Mouse (Mus musculus): ENCODE measurements around the gene Pabpc4. TPM values are rescaled to one million over a fixed set of nuclear protein-coding genes. Genes with fewer than 3 reads are reported as not detected.
A peak's percentile ranks its signal among the peaks of the same experiment; 100 is the strongest.

Gene Pabpc4
- polyA plus RNA-seq (2014; fragmentation: Nextera tagmentation; extraction: Ambion mirVana): 29.6 and 40.4 TPM in 2 replicates

DNA sequence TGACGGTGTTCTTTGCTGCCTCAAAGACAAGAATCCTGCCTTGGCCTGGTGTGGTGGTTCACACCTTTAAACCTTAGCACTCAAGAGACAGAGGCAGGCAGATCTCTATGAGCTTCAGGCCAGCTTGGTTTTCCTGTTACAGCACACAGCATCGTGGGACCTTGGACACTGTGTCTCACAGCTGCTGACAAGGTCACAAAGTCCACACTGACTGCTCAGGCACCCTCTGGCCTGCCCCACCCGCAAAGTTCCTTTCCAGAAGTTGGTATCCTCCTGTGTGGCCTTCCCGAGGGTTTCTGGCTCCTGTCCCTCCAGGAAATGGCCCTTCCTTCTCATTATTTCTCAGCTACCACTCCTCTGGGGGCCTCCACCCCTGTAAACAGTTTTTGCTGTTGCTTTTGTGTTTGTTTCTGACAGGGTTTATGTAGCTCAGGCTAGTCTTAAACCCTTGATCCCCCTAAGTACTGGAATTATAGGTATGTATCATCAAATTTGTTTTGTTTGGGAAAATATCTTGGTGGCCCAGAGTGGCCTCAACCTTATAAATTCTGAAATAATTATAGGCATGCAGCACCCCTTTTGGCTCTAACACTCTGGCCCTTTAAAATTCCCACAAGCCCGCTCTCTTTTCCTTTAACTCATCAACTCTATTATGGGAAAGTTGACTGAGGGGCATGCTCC lies at the start of gene Pabpc4:
Gene Pabpc4, plus strand, starts transcription at position 631 of the 681 bp plus-strand sequence.
- 79% methylated on average over 5 of the region's 5 CpGs for WGBS
- no peaks in the 10 kb centered on the region for H3K9me3 ChIP-seq (ENCODE audit: control insufficient read depth, low read length)

GRCm38 (mm10) chr4:123213975-123214374 lies 48.2 kb upstream of the Pabpc4 start:
- WGBS: 94% methylated on average over 9 of the region's 9 CpGs
- Histone ChIP-seq H3K9me3 (ENCODE audit: control insufficient read depth, low read length) (no peaks in the 10 kb centered on the region), H3K9ac (ENCODE audit: low read length) (no peak overlapping the region), H3K27me3 (ENCODE audit: control insufficient read depth, insufficient read depth, low read length) (no peaks in the 10 kb centered on the region; the same call in 1 of the 2 replicates), H3K4me3 (ENCODE audit: low read depth, low read length) (no peak overlapping the region), H3K27ac (ENCODE audit: low read depth, low read length) (no peak overlapping the region), H3K4me2 (no peak overlapping the region), H3K4me1 (ENCODE audit: control insufficient read depth, insufficient read depth, low read length) (peaks cover 9% of the 10 kb centered on the region), H3K36me3 (ENCODE audit: control insufficient read depth, insufficient read depth, low read length) (no peaks in the 10 kb centered on the region)
- DNase-seq (ENCODE audit: low spot score, missing footprints): no peak
- no peak for ATAC-seq (ENCODE audit: low FRiP score)

More for the DNA sequence above, at the start of gene Pabpc4:
- Histone ChIP-seq H3K4me3 (ENCODE audit: low read depth, low read length) (no peak within 1 kb of the TSS), H3K36me3 (ENCODE audit: control insufficient read depth, insufficient read depth, low read length) (no peaks in the 10 kb centered on the region), H3K4me2 (no peak within 1 kb of the TSS), H3K27ac (ENCODE audit: low read depth, low read length) (no peak within 1 kb of the TSS), H3K27me3 (ENCODE audit: control insufficient read depth, insufficient read depth, low read length) (no peaks in the 10 kb centered on the region), H3K9ac (ENCODE audit: low read length) (no peak within 1 kb of the TSS), H3K4me1 (ENCODE audit: control insufficient read depth, insufficient read depth, low read length) (no peaks in the 10 kb centered on the region)
- DNase-seq (ENCODE audit: low spot score, missing footprints): no peak
- ATAC-seq (ENCODE audit: low FRiP score): no peak

DNA sequence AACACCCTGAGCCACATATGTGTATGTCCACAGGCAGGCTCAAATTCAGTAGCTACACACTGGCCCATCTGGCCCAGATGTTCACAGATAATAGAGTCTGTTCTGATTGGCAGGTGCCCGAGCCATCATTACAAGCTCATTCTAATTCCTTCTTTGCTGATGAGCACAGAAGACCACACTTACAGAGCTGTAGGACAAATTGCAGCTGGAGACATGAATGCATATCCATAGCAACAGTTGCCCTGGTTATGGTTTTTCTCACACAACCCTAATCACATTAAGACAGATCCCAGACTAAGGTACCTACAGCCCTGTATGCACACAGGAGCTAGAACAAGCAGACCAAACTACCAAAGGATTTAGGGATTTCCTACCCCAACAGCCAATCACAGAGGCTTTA lies 46.8 kb upstream of the Pabpc4 start:
- Histone ChIP-seq H3K36me3 (ENCODE audit: control insufficient read depth, insufficient read depth, low read length) (no peaks in the 10 kb centered on the region), H3K9ac (ENCODE audit: low read length) (no peak overlapping the region), H3K4me2 (no peak overlapping the region), H3K27ac (ENCODE audit: low read depth, low read length) (no peak overlapping the region), H3K4me1 (ENCODE audit: control insufficient read depth, insufficient read depth, low read length) (peaks cover 9% of the 10 kb centered on the region), H3K27me3 (ENCODE audit: control insufficient read depth, insufficient read depth, low read length) (no peaks in the 10 kb centered on the region), H3K9me3 (ENCODE audit: control insufficient read depth, low read length) (no peaks in the 10 kb centered on the region), H3K4me3 (ENCODE audit: low read depth, low read length) (no peak overlapping the region)
- 66% methylated on average over 1 of the region's 1 CpGs for WGBS
- DNase-seq (ENCODE audit: low spot score, missing footprints) (peak; percentile 78), ATAC-seq (ENCODE audit: low FRiP score) (no peak; the same call in 1 of the 2 replicates)

DNA sequence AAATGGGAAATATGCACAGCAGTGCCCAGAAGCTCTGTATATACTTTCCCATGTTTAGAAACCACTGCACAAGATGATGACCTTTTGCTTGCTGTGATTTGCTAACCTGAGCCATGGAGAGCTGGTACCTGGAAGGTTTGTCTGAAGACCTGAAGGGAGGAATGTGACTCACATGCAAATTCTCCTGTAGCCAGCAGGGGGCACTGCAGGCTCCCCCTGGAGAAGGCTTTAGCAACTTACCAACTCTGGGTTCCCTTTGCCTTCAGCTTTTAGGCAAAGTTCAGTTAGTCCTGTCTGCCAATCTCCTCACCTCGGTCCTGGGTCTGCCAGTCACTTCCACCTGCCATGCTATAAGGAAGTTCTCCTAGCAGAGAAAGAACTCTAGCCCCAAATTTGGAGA lies 45.4 kb upstream of the Pabpc4 start:
- Histone ChIP-seq H3K27ac (ENCODE audit: low read depth, low read length) (no peak overlapping the region), H3K4me1 (ENCODE audit: control insufficient read depth, insufficient read depth, low read length) (peaks cover 9% of the 10 kb centered on the region), H3K4me3 (ENCODE audit: low read depth, low read length) (no peak overlapping the region), H3K4me2 (no peak overlapping the region), H3K36me3 (ENCODE audit: control insufficient read depth, insufficient read depth, low read length) (no peaks in the 10 kb centered on the region), H3K27me3 (ENCODE audit: control insufficient read depth, insufficient read depth, low read length) (no peaks in the 10 kb centered on the region), H3K9ac (ENCODE audit: low read length) (no peak overlapping the region), H3K9me3 (ENCODE audit: control insufficient read depth, low read length) (no peaks in the 10 kb centered on the region)
- 39% methylated on average over 1 of the region's 1 CpGs for WGBS
- ATAC-seq (ENCODE audit: low FRiP score) (no peak), DNase-seq (ENCODE audit: low spot score, missing footprints) (peak; percentile 91)

DNA sequence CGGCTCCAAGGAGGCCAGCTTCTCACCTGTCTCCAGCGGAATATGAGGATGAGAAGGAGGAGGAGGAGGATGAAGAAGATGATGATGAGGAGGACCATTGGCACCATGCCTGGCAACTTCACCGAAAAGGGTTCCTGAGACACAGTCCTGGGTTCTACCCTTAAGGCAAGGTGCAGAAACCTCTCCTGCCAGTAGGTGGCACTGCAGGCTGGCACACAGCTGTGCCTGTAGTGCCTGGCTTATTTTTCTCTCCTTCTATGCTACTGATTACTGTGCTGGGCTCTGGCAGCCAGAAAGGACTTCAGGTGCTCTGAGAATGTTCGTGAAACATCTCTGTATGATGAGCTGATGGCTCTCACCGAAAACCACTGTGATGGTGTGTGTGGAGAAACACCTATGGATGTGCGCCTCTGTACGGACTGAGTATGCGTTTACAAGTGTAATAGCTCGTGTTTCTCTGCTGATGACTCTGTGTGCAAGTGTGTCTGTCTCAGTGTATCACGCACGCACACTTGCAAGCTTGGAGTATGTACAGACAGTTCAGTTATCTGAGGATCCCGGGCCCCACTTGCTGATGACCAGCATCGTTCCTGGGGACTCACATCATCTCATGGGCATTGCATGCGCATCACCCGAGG lies 42.3 kb upstream of the Pabpc4 start:
- no peaks in the 10 kb centered on the region for H3K36me3 ChIP-seq (ENCODE audit: control insufficient read depth, insufficient read depth, low read length)
- H3K4me2 ChIP-seq: no peak overlapping the region
- peak; percentile 98 for DNase-seq (ENCODE audit: low spot score, missing footprints)
- H3K9ac ChIP-seq (ENCODE audit: low read length): no peak overlapping the region
- H3K27me3 ChIP-seq (ENCODE audit: control insufficient read depth, insufficient read depth, low read length): no peaks in the 10 kb centered on the region
- peak; percentile 78 for ATAC-seq (ENCODE audit: low FRiP score)
- H3K9me3 ChIP-seq (ENCODE audit: control insufficient read depth, low read length): no peaks in the 10 kb centered on the region
- peaks cover 5% of the 10 kb centered on the region; the same call in 1 of the 2 replicates for H3K4me1 ChIP-seq (ENCODE audit: control insufficient read depth, insufficient read depth, low read length)
- H3K4me3 ChIP-seq (ENCODE audit: low read depth, low read length): no peak overlapping the region
- WGBS: 74% methylated on average over 15 of the region's 15 CpGs
- no peak overlapping the region for H3K27ac ChIP-seq (ENCODE audit: low read depth, low read length)

DNA sequence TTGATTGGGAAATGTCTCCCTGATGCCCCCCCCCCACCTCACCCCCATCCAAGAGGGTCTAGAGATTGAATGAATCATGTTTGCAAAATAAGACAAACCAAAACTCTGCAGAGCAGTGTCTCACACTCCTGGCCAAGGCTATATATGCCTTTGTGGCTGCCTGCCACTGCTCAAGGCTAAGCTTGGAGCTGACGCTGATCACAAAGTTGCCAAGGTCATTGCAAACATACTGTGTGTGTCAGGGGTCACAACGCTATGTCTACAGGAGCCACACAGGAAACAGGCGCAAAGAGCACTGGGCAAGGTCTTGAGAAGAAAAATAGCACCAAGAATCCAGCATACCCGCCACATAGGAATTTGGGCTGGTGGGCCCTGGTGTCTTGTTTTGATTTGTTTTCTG lies 41.5 kb upstream of the Pabpc4 start:
- H3K9me3 ChIP-seq (ENCODE audit: control insufficient read depth, low read length): no peaks in the 10 kb centered on the region
- no peaks in the 10 kb centered on the region for H3K4me1 ChIP-seq (ENCODE audit: control insufficient read depth, insufficient read depth, low read length)
- WGBS: 81% methylated on average over 4 of the region's 4 CpGs
- no peaks in the 10 kb centered on the region for H3K36me3 ChIP-seq (ENCODE audit: control insufficient read depth, insufficient read depth, low read length)
- no peak for ATAC-seq (ENCODE audit: low FRiP score)
- H3K4me3 ChIP-seq (ENCODE audit: low read depth, low read length): no peak overlapping the region
- no peak overlapping the region for H3K27ac ChIP-seq (ENCODE audit: low read depth, low read length)
- no peak overlapping the region for H3K9ac ChIP-seq (ENCODE audit: low read length)
- no peak for DNase-seq (ENCODE audit: low spot score, missing footprints)
- H3K4me2 ChIP-seq: no peak overlapping the region
- H3K27me3 ChIP-seq (ENCODE audit: control insufficient read depth, insufficient read depth, low read length): no peaks in the 10 kb centered on the region

DNA sequence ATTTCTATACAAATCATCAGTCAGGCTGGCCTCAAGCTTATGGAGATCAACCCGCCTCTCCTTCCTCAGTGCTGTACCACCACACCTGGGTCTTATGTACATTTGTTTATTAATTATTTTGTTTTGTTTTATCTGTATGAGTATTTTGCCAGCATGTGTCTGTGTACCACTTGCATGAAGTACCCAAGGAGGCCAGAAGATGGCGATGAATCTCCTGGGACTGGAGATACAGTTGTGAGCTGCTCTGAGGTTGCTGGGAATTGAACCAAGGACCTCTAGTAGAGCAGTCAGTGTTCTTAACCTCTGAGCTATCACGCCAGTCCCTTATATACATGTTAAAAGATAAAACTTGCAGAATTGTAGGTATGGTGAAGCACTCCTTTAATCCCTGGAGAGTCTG lies 38.8 kb upstream of the Pabpc4 start:
- Histone ChIP-seq H3K9ac (ENCODE audit: low read length) (no peak overlapping the region), H3K4me1 (ENCODE audit: control insufficient read depth, insufficient read depth, low read length) (no peaks in the 10 kb centered on the region), H3K4me3 (ENCODE audit: low read depth, low read length) (no peak overlapping the region), H3K4me2 (no peak overlapping the region), H3K9me3 (ENCODE audit: control insufficient read depth, low read length) (no peaks in the 10 kb centered on the region), H3K27me3 (ENCODE audit: control insufficient read depth, insufficient read depth, low read length) (no peaks in the 10 kb centered on the region), H3K36me3 (ENCODE audit: control insufficient read depth, insufficient read depth, low read length) (no peaks in the 10 kb centered on the region), H3K27ac (ENCODE audit: low read depth, low read length) (no peak overlapping the region)
- ATAC-seq (ENCODE audit: low FRiP score) (no peak), DNase-seq (ENCODE audit: low spot score, missing footprints) (no peak)
- WGBS: 45% methylated on average over 3 of the region's 3 CpGs

- Histone ChIP-seq H3K4me3 (ENCODE audit: low read depth, low read length) (no peak overlapping the region), H3K4me2 (no peak overlapping the region), H3K4me1 (ENCODE audit: control insufficient read depth, insufficient read depth, low read length) (no peaks in the 10 kb centered on the region), H3K27me3 (ENCODE audit: control insufficient read depth, insufficient read depth, low read length) (no peaks in the 10 kb centered on the region), H3K9me3 (ENCODE audit: control insufficient read depth, low read length) (no peaks in the 10 kb centered on the region), H3K36me3 (ENCODE audit: control insufficient read depth, insufficient read depth, low read length) (no peaks in the 10 kb centered on the region), H3K27ac (ENCODE audit: low read depth, low read length) (no peak overlapping the region), H3K9ac (ENCODE audit: low read length) (no peak overlapping the region)
- 84% methylated on average over 10 of the region's 10 CpGs for WGBS
- no peak for DNase-seq (ENCODE audit: low spot score, missing footprints)
- ATAC-seq (ENCODE audit: low FRiP score): no peak
Measured at GRCm38 (mm10) chr4:123225718-123226403, 36.3 kb upstream of the Pabpc4 start.

GRCm38 (mm10) chr4:123227707-123228106 lies 34.4 kb upstream of the Pabpc4 start:
- DNase-seq (ENCODE audit: low spot score, missing footprints) (no peak), ATAC-seq (ENCODE audit: low FRiP score) (no peak)
- Histone ChIP-seq H3K9ac (ENCODE audit: low read length) (no peak overlapping the region), H3K36me3 (ENCODE audit: control insufficient read depth, insufficient read depth, low read length) (no peaks in the 10 kb centered on the region), H3K4me2 (no peak overlapping the region), H3K4me3 (ENCODE audit: low read depth, low read length) (no peak overlapping the region), H3K27ac (ENCODE audit: low read depth, low read length) (no peak overlapping the region), H3K4me1 (ENCODE audit: control insufficient read depth, insufficient read depth, low read length) (no peaks in the 10 kb centered on the region), H3K9me3 (ENCODE audit: control insufficient read depth, low read length) (no peaks in the 10 kb centered on the region), H3K27me3 (ENCODE audit: control insufficient read depth, insufficient read depth, low read length) (peaks cover 8% of the 10 kb centered on the region)
- WGBS: 57% methylated on average over 4 of the region's 4 CpGs

Measured in midbrain, embryonic 11.5 days (tissue).